Mouse (Mus musculus) thymus, adult 2 months (tissue): ENCODE data around the gene Rassf8.

ENCODE experiments used
- CTCF ChIP-seq: fragments of 200-500 bp; IDR thresholded peaks from 2 replicates; pipeline ENCODE4 v1.5.1; 2012; ENCODE audit warnings: mild to moderate bottlenecking, control low read depth, low read length, moderate library complexity, borderline replicate concordance; ENCODE audit not compliant: control insufficient read depth, poor library complexity, insufficient read depth; ENCODE audit errors: extremely low read depth
- POLR2A ChIP-seq: fragments of 200-500 bp; IDR thresholded peaks from 2 replicates; pipeline ENCODE4 v1.6.1; 2012; ENCODE audit warnings: mild to moderate bottlenecking, low read length, control low read depth, moderate library complexity; ENCODE audit not compliant: control insufficient read depth, poor library complexity, insufficient read depth; ENCODE audit errors: extremely low read depth

GRCm38 (mm10) chr6:145750394-145750793 lies 3.8 kb downstream of the Rassf8 start:
- TF ChIP-seq CTCF (no peak), POLR2A (no peak)
